Mouse (Mus musculus): ENCODE measurements around the gene Cfap58. TPM values are rescaled to one million over a fixed set of nuclear protein-coding genes. Genes with fewer than 3 reads are reported as not detected.

Gene Cfap58
- total RNA-seq, 1 experiment from 2014 or later: not detected

GRCm38 (mm10) chr19:47910751-47911150 lies 26.7 kb upstream of the Cfap58 start:
- no peak for ATAC-seq (replicated peaks in 1 of 2; ENCODE audit: insufficient read depth in 1 of 2, low FRiP score in 2 of 2, low TSS enrichment in 1 of 2, low read depth in 1 of 2, poor library complexity in 2 of 2, severe bottlenecking in 2 of 2)

DNA sequence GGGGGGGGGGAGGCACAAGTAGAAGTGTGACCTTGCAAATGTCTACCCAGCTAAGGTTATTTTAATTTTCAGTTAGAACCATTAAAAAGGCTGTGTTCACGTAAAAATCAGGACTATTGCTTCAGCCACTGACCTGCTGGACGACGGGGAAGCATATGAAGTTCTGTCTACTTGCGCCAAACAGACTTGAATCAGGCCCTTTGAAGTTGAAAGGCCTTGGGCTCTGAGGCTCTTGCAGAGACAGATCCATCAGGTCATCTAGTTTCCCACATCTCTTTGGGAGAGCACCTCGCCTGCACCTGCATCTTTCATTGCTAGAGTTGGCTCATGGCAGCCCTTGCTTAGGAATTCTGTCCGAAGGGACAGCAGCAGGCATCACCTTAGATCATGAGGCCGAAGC lies 24.1 kb upstream of the Cfap58 start:
- ATAC-seq (replicated peaks in 1 of 2; ENCODE audit: insufficient read depth in 1 of 2, low FRiP score in 2 of 2, low TSS enrichment in 1 of 2, low read depth in 1 of 2, poor library complexity in 2 of 2, severe bottlenecking in 2 of 2): no peak

DNA sequence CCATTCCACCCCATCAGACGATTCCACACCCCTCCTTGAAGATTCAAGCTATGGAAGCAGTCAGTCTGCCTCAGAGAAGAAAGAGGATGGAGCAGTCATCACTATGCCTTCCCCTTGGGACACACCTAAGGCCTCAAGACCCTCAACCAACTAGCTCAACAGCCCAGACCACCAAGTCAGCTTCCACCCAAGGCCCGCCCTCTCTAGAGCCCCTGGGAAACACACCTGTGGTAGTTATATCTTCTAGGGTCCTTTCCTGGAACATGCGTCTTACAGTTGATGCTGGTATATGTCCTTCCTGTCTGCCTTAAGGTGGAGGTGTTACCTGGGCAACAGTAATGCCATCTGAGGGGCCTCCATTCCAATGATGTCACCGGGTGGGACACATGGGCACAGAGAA lies 23.3 kb upstream of the Cfap58 start:
- ATAC-seq (replicated peaks in 1 of 2; ENCODE audit: insufficient read depth in 1 of 2, low FRiP score in 2 of 2, low TSS enrichment in 1 of 2, low read depth in 1 of 2, poor library complexity in 2 of 2, severe bottlenecking in 2 of 2): no peak

GRCm38 (mm10) chr19:47915251-47915650 lies 22.2 kb upstream of the Cfap58 start:
- no peak for ATAC-seq (replicated peaks in 1 of 2; ENCODE audit: insufficient read depth in 1 of 2, low FRiP score in 2 of 2, low TSS enrichment in 1 of 2, low read depth in 1 of 2, poor library complexity in 2 of 2, severe bottlenecking in 2 of 2)

GRCm38 (mm10) chr19:47917396-47917795 lies 20.1 kb upstream of the Cfap58 start:
- ATAC-seq (replicated peaks in 1 of 2; ENCODE audit: insufficient read depth in 1 of 2, low FRiP score in 2 of 2, low TSS enrichment in 1 of 2, low read depth in 1 of 2, poor library complexity in 2 of 2, severe bottlenecking in 2 of 2): no peak

DNA sequence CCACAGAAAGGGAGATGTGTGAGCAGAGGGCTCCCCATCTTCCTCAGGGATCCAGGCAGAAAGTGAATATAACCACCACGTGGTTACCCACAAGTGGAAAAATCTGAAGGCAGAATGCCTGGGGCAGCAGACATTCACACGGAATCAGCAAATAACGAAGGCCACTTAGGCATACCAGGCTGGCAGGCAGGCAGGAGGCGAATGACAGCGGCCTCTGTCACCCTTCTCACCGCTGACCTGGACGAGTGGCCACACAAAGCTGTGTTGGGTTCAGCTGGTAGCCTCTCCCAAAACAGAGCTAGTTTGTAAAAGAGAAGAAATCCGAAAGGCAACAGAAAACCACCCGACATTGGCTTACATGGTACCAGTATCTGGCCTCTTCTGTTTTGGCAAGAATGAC lies 19.5 kb upstream of the Cfap58 start:
- no peak for ATAC-seq (replicated peaks in 1 of 2; ENCODE audit: insufficient read depth in 1 of 2, low FRiP score in 2 of 2, low TSS enrichment in 1 of 2, low read depth in 1 of 2, poor library complexity in 2 of 2, severe bottlenecking in 2 of 2)

DNA sequence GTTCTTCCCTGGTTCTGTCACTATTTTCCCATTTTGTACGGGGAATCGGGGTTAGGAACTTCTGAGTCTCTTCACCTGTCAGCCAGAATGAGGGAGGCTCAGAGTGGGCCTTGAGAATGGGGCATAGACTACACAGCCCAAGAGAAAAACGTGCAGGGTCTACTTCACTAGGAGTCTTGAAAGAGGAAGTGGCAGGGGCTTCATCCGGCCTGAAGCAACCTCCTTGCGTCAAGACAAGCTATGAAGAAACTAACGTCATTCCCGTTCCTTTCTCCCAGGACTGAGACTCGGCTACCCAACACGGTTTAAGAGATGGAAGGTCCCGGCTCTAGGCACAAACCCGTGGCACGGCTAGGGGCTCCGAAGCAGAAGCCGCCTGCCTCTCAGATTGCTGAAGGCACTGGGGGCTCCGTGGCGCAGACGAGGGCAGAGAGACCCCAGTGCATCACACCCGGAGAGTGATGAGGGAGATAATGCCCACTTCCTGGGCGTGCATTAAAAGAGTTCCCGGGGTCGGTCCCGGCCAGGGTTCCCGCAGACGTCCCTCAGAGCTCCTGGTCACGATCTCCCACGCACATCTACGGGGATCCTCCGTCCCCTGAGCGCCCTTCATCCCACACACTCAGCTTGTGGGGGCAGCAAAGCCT lies 18.9 kb upstream of the Cfap58 start:
- ATAC-seq (replicated peaks in 1 of 2; ENCODE audit: insufficient read depth in 1 of 2, low FRiP score in 2 of 2, low TSS enrichment in 1 of 2, low read depth in 1 of 2, poor library complexity in 2 of 2, severe bottlenecking in 2 of 2): peak; percentile 53 to 60

DNA sequence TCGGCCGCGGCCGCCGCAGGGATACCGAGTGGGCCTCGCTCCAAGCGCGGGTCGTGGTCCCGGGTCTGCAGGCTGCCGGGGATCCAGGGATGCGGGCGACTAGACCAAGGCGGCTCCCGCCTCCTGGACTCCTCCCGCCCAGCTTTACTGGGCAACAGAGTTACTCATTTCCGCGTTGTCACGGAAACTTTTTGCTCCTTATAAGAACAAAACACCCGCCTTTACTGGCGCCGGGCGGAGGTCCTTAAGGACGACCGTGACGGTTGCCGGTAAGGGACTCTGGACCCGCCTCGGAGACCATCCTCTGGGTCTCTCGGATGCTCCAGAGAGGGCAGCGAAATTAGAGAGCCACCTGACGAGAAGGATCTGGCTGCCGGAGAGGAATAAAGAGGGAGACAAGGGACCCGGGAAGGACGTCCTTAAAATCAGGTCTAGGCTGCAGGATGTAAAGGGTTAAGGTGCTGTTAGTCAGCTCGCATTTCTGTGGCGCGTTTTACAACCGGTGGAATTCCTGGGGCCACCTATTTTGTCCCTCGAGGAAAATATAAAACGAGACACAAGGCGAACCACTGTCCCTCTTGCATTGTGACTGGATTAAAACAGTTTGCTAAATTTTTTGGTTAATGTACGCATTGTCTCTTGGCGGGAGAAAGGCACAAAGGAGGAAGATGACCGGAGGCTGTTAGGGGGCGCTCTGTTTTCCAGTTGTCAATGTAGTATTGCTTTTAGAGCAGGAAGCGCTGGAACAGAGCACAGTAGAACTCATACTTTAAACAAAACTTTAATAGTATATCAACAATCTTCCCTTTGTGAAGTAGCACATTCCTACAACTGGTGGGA lies 18.1 kb upstream of the Cfap58 start, which contains the start of the genes Cfap43 and Itprip:
Gene Cfap43, minus strand, starts transcription at position 162 of the 840 bp plus-strand sequence.
Gene Itprip, minus strand, starts transcription at position 174 of the 840 bp plus-strand sequence.
- ATAC-seq (replicated peaks in 1 of 2; ENCODE audit: insufficient read depth in 1 of 2, low FRiP score in 2 of 2, low TSS enrichment in 1 of 2, low read depth in 1 of 2, poor library complexity in 2 of 2, severe bottlenecking in 2 of 2): peak; percentile 69 to 71

DNA sequence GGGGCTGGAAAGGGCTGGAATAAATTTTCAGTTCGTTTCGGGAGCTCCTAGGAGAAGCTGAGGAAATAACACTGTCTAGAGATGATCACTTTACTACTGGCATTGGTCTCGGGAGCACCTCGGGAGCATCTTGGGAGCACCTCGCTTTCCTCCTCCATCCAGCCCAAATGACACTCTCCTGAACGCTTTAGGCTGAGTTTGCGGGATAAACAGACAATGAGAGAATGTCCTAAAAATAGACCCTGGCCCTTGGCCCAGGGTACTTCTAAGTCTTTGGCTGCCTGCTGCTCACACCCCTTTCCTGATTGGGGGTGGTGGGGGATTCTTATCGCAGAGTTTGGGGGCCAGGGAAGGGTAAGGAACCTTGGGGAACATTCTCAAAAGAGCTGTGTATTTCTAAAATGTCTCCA lies 17.5 kb upstream of the Cfap58 start:
- ATAC-seq (replicated peaks in 1 of 2; ENCODE audit: insufficient read depth in 1 of 2, low FRiP score in 2 of 2, low TSS enrichment in 1 of 2, low read depth in 1 of 2, poor library complexity in 2 of 2, severe bottlenecking in 2 of 2): no peak

DNA sequence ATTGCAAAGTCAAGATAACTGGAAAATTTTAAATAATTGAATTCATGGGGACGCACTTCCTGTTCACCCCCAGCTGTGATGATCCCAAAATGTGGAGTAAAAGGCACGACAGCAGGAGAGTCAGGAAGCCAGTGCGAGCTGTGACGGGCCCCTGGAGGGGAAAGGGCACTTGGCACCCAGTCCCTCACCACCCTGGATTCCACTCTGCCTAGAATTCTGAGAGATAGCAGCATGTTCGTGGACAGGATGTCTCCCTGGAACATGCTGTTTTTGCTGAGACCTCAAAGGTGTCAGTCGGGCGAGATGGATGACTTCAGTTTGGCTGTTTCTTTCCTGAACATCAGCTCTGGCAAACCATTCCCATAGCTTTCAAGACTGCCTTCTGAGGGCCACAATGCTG lies 11.7 kb upstream of the Cfap58 start:
- ATAC-seq (replicated peaks in 1 of 2; ENCODE audit: insufficient read depth in 1 of 2, low FRiP score in 2 of 2, low TSS enrichment in 1 of 2, low read depth in 1 of 2, poor library complexity in 2 of 2, severe bottlenecking in 2 of 2): no peak

DNA sequence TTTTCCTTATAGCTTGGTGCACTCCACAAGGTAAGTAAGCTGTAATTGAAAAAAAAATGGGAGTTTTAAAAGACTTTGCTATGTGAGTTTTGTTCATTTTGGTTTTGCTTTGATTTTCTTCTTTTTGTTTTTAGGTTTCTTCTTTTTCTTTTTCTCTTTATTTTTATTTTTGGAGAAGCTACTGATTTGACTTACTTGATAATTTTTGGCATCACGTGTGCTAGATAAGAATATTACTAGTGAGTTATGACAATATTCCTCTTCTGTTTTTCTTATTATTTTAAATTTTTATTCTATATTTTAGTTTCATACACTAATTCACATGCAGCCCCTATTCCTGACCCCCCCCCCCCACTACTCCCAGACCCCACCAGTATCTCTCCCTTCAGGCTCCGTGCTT lies 10.4 kb upstream of the Cfap58 start:
- ATAC-seq (replicated peaks in 1 of 2; ENCODE audit: insufficient read depth in 1 of 2, low FRiP score in 2 of 2, low TSS enrichment in 1 of 2, low read depth in 1 of 2, poor library complexity in 2 of 2, severe bottlenecking in 2 of 2): no peak

DNA sequence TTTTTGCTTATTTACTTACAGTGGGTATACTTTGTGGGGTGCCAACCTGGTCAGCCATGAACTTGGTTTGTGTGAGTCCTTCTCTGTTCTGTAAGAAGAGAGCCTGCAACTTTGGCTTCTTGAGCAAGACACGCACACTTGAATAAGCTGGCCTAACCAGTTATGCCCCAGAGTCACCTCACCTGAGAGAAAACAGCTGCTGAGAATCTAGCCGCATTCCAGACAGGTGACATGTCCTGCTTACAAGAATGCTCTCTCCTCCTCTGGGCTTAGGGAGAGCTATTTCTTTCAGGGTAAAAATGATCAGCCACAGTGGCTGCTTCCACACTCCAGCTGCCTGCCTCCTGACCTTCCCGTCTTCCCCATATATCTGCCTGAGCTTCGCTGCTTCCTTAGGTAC lies 8.4 kb upstream of the Cfap58 start:
- no peak for ATAC-seq (replicated peaks in 1 of 2; ENCODE audit: insufficient read depth in 1 of 2, low FRiP score in 2 of 2, low TSS enrichment in 1 of 2, low read depth in 1 of 2, poor library complexity in 2 of 2, severe bottlenecking in 2 of 2)

- peak; percentile 88 to 90 for ATAC-seq (replicated peaks in 1 of 2; ENCODE audit: insufficient read depth in 1 of 2, low FRiP score in 2 of 2, low TSS enrichment in 1 of 2, low read depth in 1 of 2, poor library complexity in 2 of 2, severe bottlenecking in 2 of 2)
Observed at GRCm38 (mm10) chr19:47931982-47932638, 5.4 kb upstream of the Cfap58 start.

GRCm38 (mm10) chr19:47934146-47934545 lies 3.3 kb upstream of the Cfap58 start:
- no peak for ATAC-seq (replicated peaks in 1 of 2; ENCODE audit: insufficient read depth in 1 of 2, low FRiP score in 2 of 2, low TSS enrichment in 1 of 2, low read depth in 1 of 2, poor library complexity in 2 of 2, severe bottlenecking in 2 of 2)

DNA sequence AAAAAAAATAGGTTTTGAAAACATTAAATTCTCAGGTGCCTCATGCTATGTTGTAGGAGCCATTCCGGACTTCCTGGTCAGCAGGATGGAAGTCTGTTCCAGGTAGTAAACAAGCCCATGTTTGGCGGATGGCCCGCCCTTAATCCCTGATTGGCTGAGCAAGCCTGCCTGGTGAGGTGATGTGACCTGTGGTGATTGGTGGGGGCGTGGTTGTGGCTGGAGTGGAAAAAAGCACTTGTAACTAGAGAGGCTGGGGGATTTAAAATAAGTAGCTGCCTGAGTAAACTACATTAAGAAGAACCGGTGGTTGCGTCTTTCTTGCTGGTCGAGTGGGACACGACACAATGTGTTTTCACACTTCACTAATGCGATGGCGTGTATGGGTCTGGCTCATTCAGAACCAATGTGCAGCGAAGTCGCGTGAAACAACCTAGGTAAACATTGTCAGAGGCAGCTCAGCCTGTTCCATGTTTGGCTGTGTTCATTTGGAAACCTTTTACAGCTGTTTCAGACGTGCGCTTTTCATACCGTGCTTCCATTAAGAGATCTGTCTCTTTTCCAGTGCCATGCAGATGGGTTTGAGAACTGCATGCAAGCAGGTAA lies 2.7 kb upstream of the Cfap58 start:
- ATAC-seq (replicated peaks in 1 of 2; ENCODE audit: insufficient read depth in 1 of 2, low FRiP score in 2 of 2, low TSS enrichment in 1 of 2, low read depth in 1 of 2, poor library complexity in 2 of 2, severe bottlenecking in 2 of 2): no peak

DNA sequence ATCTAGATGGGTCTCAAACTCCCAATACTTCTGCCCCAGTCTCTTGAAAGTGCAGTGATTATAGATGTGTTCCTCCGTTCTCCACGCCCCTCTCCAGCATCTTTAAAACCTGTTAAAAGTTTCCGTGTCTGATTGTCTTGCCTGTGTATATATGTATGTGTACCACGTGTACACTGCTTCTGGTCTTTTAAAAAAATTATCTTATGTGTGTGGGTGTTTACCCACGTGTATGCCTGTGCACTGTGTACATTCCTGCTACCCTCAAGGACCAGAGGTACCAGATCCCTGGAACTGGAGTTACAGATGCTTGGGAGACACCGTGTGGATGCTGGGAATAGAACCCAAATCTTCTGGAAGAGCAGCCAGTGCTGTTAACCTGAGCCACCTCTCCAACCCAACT lies 1.9 kb upstream of the Cfap58 start:
- ATAC-seq (replicated peaks in 1 of 2; ENCODE audit: insufficient read depth in 1 of 2, low FRiP score in 2 of 2, low TSS enrichment in 1 of 2, low read depth in 1 of 2, poor library complexity in 2 of 2, severe bottlenecking in 2 of 2): no peak

DNA sequence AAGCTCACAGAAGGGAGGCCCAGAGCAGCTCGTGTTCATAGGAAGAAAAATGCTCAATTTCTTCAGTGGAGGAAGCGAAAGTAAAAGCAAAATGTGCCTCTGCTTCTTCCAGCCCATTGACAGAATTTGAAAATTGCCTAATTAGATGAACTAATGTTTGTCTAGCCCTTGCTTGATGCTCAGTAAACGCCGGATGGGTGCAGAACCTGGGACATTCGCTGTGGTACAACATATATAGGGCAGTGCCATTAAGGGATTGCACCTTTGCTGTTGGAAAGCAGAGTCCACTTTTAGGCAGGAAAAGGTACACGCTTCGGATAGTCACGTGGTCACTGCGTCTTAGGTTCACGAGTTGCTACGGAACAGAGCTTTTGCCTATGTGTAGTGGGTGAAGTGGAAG lies 985 bp upstream of the Cfap58 start:
- no peak for ATAC-seq (replicated peaks in 1 of 2; ENCODE audit: insufficient read depth in 1 of 2, low FRiP score in 2 of 2, low TSS enrichment in 1 of 2, low read depth in 1 of 2, poor library complexity in 2 of 2, severe bottlenecking in 2 of 2)

GRCm38 (mm10) chr19:47936938-47937337 lies 537 bp upstream of the Cfap58 start:
- ATAC-seq (replicated peaks in 1 of 2; ENCODE audit: insufficient read depth in 1 of 2, low FRiP score in 2 of 2, low TSS enrichment in 1 of 2, low read depth in 1 of 2, poor library complexity in 2 of 2, severe bottlenecking in 2 of 2): peak; percentile 7 to 25; a peak in 1 of 4 replicates
